ENCODE assay signal across 29 mouse cellular contexts in genomic region chr9:79233751-79234150, GRCm38 (mm10).
"Had no signal": no experiment of that assay in that cellular context is flagged by ENCODE, and none has a peak within 500 bp of the region (broad histone marks: within the 10 kb centered on the region; RNA-seq: fewer than 3 reads in every experiment).

No protein-coding gene starts in this region.

- DNase-seq: left cerebral cortex, postnatal 4 days; liver; liver, embryonic 13.5 days; liver, postnatal 0 days; lung, adult 18-20 months; lung, adult 2 months; lung, embryonic 14.5 days; lung, postnatal 10 days; lung, postnatal 14 days; lung, postnatal 36 days; lung, postnatal 4 days; midbrain, embryonic 14.5 days had no signal

- H3K4me1 ChIP-seq: limb, embryonic 12.5 days; limb, embryonic 13.5 days; limb, embryonic 15.5 days; liver, embryonic 12.5 days; liver, embryonic 13.5 days; liver, embryonic 15.5 days; lung, embryonic 15.5 days; megakaryocyte, embryonic 14.5 days; midbrain, embryonic 10.5 days; midbrain, embryonic 12.5 days; midbrain, embryonic 13.5 days; midbrain, embryonic 15.5 days had no signal

- H3K27ac ChIP-seq: limb, embryonic 10.5 days; limb, embryonic 12.5 days; limb, embryonic 13.5 days; limb, embryonic 15.5 days; liver, embryonic 12.5 days; liver, embryonic 13.5 days; liver, embryonic 14.5 days; liver, embryonic 15.5 days; lung, embryonic 15.5 days; macrophage; midbrain, embryonic 10.5 days; midbrain, embryonic 12.5 days; midbrain, embryonic 13.5 days; midbrain, embryonic 15.5 days had no signal

- H3K36me3 ChIP-seq: limb, embryonic 10.5 days; limb, embryonic 12.5 days; limb, embryonic 13.5 days; limb, embryonic 15.5 days; liver, embryonic 12.5 days; liver, embryonic 13.5 days; liver, embryonic 15.5 days; lung, embryonic 15.5 days; midbrain, embryonic 10.5 days; midbrain, embryonic 12.5 days; midbrain, embryonic 13.5 days; midbrain, embryonic 15.5 days had no signal

- H3K9me3 ChIP-seq: limb, embryonic 10.5 days; limb, embryonic 12.5 days; limb, embryonic 13.5 days; limb, embryonic 15.5 days; liver, embryonic 12.5 days; liver, embryonic 13.5 days; liver, embryonic 15.5 days; lung, embryonic 15.5 days; megakaryocyte, embryonic 14.5 days; midbrain, embryonic 10.5 days; midbrain, embryonic 12.5 days; midbrain, embryonic 13.5 days; midbrain, embryonic 15.5 days had no signal

- H3K4me2 ChIP-seq: limb, embryonic 12.5 days; limb, embryonic 13.5 days; limb, embryonic 15.5 days; liver, embryonic 11.5 days; liver, embryonic 12.5 days; liver, embryonic 13.5 days; liver, embryonic 15.5 days; lung, embryonic 14.5 days; lung, embryonic 15.5 days; midbrain, embryonic 11.5 days; midbrain, embryonic 12.5 days; midbrain, embryonic 13.5 days; midbrain, embryonic 15.5 days had no signal

- H3K4me3 ChIP-seq: limb, embryonic 10.5 days; limb, embryonic 12.5 days; limb, embryonic 13.5 days; limb, embryonic 15.5 days; liver, embryonic 12.5 days; liver, embryonic 13.5 days; liver, embryonic 15.5 days; lung, embryonic 15.5 days; megakaryocyte, embryonic 14.5 days; midbrain, embryonic 10.5 days; midbrain, embryonic 12.5 days; midbrain, embryonic 13.5 days; midbrain, embryonic 15.5 days; myocyte had no signal

- H3K9ac ChIP-seq: limb, embryonic 12.5 days; limb, embryonic 13.5 days; limb, embryonic 15.5 days; liver, embryonic 12.5 days; liver, embryonic 13.5 days; liver, embryonic 14.5 days; liver, embryonic 15.5 days; liver, postnatal 0 days; lung, embryonic 14.5 days; lung, embryonic 15.5 days; midbrain, embryonic 12.5 days; midbrain, embryonic 13.5 days; midbrain, embryonic 15.5 days had no signal

- H3K27me3 ChIP-seq: limb, embryonic 12.5 days; limb, embryonic 13.5 days; limb, embryonic 15.5 days; liver, embryonic 12.5 days; liver, embryonic 13.5 days; liver, embryonic 15.5 days; lung, embryonic 15.5 days; megakaryocyte, embryonic 14.5 days; midbrain, embryonic 12.5 days; midbrain, embryonic 13.5 days; midbrain, embryonic 15.5 days had no signal
